Mouse (Mus musculus): ENCODE measurements around the gene Myo15.
"Not testable (repeated sequence)": the region's sequence is repeated elsewhere in the genome, so short reads cannot be mapped to it uniquely, and the experiment has no call there.

The Myo15 gene

GRCm38 (mm10) chr11:60469039-60469438 lies at the start of gene Myo15:
Gene Myo15, plus strand, starts transcription at chr11:60469339.
- no peak for DNase-seq (ENCODE audit: low spot score)

DNA sequence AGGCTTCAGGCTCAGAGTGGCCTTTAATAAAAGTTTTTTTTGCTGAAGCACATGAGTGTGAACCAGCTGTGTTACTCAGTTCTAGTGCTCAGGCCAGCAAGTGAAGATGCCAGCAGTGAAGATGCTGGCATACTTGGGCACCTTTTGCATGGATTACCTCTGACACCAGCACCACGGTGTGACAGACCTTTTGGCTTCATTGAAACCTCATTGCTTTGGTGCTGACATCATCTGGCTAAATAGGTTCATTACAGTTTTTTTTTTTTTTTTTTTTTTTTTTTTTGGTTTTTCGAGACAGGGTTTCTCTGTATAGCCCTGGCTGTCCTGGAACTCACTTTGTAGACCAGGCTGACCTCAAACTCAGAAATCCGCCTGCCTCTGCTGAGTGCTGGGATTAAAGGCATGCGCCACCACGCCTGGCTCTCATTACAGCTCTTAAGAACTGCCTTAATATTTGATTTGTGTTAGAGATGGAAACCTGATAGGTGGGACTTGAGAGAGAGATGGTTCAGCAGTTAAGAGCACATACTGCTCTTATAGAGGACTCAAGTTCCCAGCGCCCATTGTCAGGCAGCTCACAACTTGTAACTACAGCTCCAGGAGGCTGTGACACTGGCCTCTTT lies 47.0 kb upstream of the Myo15 start:
- DNase-seq (ENCODE audit: low spot score), result peak; percentile 12

DNA sequence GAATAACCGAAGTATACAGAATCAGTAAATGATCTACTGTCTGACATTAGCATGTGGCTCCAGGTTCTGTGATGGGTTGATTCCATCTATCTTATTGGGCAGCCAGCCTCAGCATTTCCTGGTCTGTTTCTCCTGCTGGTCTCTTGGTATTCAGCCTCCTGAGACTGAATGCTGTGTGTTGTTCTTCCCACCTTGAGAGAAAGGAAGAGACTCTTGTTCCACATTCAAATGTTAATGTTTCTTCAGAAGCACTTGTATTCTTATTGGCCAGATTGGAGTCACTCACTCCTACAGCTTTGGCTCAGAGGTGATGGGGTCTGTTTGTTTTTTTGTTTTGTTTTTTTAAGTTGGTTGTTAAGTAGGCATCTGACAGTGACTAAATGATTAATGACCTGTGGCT lies 46.1 kb upstream of the Myo15 start:
- no peak for DNase-seq (ENCODE audit: low spot score)

GRCm38 (mm10) chr11:60426417-60426816 lies 42.7 kb upstream of the Myo15 start:
- DNase-seq (ENCODE audit: low spot score), result no peak

DNA sequence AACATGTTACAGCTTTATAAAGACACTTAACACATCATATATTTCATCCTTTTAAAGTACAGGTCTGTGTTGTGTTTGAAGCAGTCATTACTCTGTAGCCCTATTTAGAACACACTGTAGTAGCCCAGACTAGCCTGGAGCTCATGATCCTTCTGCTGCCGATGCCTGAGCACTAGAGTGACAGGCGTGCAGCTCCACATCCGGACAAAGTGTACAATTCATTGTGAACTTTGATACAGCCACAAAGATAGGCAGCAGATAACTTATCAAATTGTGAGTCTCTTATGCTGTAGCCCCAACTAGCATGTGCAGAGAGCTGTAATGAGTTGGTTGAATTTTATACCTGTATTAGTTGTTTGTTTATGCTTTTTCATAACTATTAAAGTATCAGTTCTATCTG lies 41.5 kb upstream of the Myo15 start:
- no peak for DNase-seq (ENCODE audit: low spot score)

- DNase-seq (ENCODE audit: low spot score), result no peak
Measured at GRCm38 (mm10) chr11:60433501-60433900, 35.6 kb upstream of the Myo15 start.

GRCm38 (mm10) chr11:60435133-60435532 lies 34.0 kb upstream of the Myo15 start:
- no peak for DNase-seq (ENCODE audit: low spot score)

- no peak for DNase-seq (ENCODE audit: low spot score)
Measured at GRCm38 (mm10) chr11:60436618-60437017, 32.5 kb upstream of the Myo15 start.

- DNase-seq (ENCODE audit: low spot score), result not testable (repeated sequence)
Measured at GRCm38 (mm10) chr11:60439621-60440020, 29.5 kb upstream of the Myo15 start.

DNA sequence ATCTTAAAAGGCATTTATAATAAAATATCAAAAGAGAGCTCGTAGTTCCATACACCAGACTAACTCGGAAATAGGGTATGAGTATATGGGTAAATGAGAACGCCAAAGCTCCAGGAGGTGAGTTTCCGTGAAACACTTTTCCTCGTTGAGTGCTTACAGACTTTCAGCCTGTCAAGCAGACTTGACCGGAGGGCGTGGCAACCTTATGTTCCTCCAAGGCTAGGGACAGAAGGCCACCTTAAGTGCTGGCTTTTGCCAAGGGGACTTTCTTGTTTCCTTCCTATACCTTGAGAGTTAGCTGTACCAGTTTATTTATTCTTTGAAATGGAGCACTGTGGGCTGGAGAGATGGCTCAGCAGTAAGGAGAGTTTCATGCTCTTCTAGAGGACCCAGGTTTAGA lies 29.0 kb upstream of the Myo15 start:
- no peak for DNase-seq (ENCODE audit: low spot score)

DNA sequence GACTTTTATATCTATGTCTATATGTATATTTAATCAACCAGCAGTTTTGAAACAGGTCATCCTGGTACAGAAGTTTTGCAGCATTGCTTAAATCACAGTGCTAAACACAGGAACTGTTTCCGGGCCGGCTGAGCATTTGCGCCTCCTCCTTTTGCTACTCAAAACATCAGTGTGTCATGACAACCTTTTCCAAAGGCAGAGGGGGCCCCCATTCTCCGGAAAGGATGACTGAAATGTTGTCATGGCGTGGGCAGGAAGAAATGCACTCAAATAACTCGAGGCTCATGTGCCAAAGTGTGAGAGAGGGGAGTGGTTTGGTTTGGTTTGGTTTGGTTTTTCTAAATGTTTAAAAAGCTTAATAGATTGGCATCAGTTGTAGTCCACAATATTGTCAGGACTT lies 26.2 kb upstream of the Myo15 start:
- no peak for DNase-seq (ENCODE audit: low spot score)

DNA sequence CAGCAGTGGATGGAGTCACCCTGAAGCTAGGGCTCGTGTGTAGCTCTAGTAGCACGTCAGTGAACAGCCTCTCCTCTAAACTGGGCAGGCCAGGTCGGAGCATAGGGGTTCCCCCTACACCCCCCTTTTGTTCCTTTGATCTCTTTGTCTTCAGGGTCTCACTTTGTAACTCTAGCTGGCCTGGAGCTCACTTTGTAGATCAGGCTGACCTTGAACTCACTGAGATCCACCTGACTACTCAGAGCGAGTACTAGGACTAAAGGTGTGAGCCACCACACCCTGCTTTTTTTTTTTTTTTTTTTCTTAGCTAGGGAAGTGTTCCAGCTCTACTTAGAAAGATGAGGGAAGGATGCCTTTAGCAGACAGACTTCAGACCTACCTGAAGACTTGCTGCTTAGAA lies 25.1 kb upstream of the Myo15 start:
- no peak for DNase-seq (ENCODE audit: low spot score)

- peak; percentile 89 for DNase-seq (ENCODE audit: low spot score)
Measured at GRCm38 (mm10) chr11:60454080-60454744, 14.9 kb upstream of the Myo15 start, which contains the start of gene Drg2. Gene Drg2, plus strand, starts transcription at chr11:60454591.

DNA sequence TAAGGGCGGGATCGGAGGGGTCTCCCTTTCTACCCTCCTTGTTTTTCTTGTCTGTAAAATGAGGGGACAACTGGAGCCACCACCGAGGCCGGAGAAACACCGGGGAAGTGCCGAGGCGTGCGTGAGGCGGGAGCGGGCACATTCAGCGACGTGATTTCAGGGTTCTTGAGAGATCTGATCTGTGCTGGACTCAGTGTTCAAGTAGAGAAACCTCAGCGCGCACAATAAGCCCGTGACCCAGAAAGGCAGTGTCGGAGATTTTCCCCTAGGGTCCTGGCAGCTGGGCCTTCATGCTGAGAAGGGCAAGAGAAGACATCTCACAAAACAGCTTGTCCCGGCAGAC lies 14.4 kb upstream of the Myo15 start:
- DNase-seq (ENCODE audit: low spot score), result no peak

DNA sequence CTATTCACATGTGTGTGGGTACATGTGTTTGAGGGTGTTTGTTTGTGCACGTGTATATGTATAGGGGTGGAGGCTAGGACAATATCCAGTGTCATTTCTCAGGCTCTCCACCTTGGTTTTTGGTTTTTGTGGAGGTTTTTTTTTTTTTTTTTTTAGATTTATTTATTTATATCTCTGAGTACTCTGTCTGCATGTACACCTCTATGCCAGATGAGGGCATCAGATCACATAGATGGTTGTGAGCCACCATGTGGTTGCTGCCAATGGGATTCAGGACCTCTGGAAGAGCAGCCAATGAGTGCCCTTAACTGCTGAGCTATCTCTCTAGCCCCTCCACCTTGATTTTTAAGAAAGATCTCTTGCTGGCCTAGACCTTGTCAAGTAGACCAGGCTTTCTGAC lies 11.2 kb upstream of the Myo15 start:
- no peak for DNase-seq (ENCODE audit: low spot score)

GRCm38 (mm10) chr11:60465943-60466380 lies 3.2 kb upstream of the Myo15 start:
- DNase-seq (ENCODE audit: low spot score), result peak; percentile 12

GRCm38 (mm10) chr11:60470743-60471142 lies 1.6 kb downstream of the Myo15 start:
- DNase-seq (ENCODE audit: low spot score), result no peak

DNA sequence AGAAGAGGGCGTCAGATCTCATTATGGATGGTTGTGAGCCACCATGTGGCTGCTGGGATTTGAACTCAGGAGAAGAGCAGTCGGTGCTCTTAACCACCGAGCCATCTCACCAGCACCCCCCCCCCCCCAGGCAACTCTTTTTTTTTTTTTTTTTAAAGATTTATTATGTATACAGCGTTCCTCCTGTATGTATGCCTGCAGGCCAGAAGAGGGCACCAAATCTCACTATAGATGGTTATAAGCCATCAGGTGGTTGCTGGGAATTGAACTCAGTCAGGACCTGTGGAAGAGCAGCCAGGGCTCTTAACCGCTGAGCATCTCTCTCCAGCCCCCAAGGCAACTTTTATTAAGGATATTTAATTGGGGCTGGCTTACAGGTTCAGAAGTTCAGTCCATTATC lies 5.4 kb downstream of the Myo15 start:
- no peak for DNase-seq (ENCODE audit: low spot score)

- no peak for DNase-seq (ENCODE audit: low spot score)
Measured at GRCm38 (mm10) chr11:60475668-60476362, 6.7 kb downstream of the Myo15 start.

GRCm38 (mm10) chr11:60478121-60478520 lies 9.0 kb downstream of the Myo15 start:
- DNase-seq (ENCODE audit: low spot score), result no peak

DNA sequence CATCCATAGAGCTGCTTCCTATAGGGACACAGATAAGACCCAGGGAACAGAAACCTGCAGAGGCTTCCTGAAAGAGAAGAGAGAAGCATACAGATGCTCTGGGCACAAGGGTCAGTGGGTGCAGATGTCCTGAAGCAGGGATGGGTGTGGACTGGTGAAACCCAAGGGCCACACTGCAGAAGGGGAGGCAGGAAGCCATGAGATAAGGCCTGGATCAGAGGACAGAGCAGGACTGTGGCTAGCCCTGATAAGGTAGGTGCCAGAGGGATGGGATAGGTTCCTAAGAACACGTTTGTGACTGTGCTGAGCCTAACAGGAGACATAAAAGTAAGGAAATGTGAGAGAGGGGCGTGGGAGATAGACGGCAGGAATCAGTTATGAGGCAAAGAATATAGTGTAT lies 17.1 kb downstream of the Myo15 start:
- no peak for DNase-seq (ENCODE audit: low spot score)

DNA sequence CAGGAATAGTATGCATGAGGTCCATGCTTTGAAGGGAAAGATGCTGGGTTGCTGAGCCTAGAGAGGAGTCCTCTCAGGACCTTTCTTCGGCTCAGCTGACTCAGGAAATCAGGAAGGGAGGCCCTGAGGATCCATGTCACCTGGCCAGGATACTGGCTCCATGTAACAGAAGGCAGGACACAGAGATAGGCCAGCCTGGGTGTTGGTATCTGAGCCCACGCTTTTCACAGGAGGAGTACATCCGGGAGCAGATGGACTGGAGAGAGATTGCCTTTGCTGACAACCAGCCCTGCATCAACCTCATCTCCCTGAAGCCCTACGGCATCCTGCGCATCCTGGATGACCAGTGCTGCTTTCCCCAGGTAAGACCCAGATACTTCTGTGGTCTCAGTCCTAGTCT lies 23.6 kb downstream of the Myo15 start:
- no peak for DNase-seq (ENCODE audit: low spot score)

DNA sequence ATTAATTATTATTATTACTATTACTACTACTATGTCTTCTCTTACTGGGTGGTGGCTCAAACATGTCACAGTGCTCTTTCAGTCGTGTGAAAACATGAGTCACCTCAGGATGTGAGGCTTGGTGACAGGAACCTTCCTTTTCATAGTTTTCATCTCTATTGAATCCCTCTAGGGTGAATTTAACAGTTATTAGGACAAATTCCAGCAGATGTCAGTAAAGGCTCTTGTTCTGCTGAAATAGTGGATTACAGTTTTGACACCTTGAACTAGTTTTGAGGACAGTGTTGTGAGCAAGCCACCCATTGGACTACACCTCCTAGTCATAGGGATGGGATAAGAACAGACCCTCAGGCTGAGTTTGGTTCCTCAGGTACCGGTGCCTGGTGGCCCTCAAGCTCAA lies 26.6 kb downstream of the Myo15 start:
- no peak for DNase-seq (ENCODE audit: low spot score)

Data from T-cell, adult 2 months (primary cell).